ENCODE assay signal across 9 mouse cellular contexts in the genomic region with DNA sequence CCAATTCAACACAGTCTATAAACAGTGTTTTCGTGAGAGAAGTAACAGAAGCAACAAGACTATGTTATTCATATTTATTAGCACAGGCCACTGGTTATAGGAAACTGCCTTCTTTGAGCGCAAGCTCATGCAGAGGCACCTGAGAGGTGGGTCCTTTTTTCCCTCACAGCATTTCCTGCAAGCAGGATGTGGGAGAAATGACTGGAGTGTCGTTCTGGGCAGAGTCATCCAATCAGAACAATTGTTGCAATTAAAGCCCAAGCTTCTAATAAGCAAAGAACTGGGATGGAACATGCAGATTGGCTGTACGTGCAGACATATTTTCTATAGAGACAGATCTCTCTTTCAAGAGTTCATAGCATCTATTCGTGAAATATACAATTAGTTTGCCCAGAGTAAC. TPM values are rescaled to one million over a fixed set of nuclear protein-coding genes. Genes with fewer than 3 reads are reported as not detected.
DNase-seq lines count a peak whose midpoint lies in the region; ATAC-seq and TF ChIP-seq lines count a peak whose summit lies in the region.
"Had no signal": no experiment of that assay in that cellular context is flagged by ENCODE, and none has a peak within 500 bp of the region (broad histone marks: within the 10 kb centered on the region; RNA-seq: fewer than 3 reads in every experiment).

No protein-coding gene starts in this region.

- H3K36me3 ChIP-seq in heart, embryonic 15.5 days: no peaks in the 10 kb centered on the region
- H3K36me3 ChIP-seq in forebrain, embryonic 12.5 days (replicated peaks): no peaks in the 10 kb centered on the region
- no peaks in the 10 kb centered on the region for H3K36me3 ChIP-seq in limb, embryonic 14.5 days (ENCODE audit: control insufficient read depth, insufficient read depth, low read length)
- H3K36me3 ChIP-seq: G1E had no signal

- no peaks in the 10 kb centered on the region for H3K9me3 ChIP-seq in heart, embryonic 15.5 days (replicated peaks)
- H3K9me3 ChIP-seq in forebrain, embryonic 12.5 days: no peaks in the 10 kb centered on the region
- no peaks in the 10 kb centered on the region for H3K9me3 ChIP-seq in limb, embryonic 14.5 days (ENCODE audit: control insufficient read depth, low read length)
- H3K9me3 ChIP-seq: G1E had no signal

- TF ChIP-seq CTCF in brain, embryonic 14.5 days (IDR thresholded peaks at IDR 0.05; ENCODE audit: borderline replicate concordance, extremely low read depth, insufficient read depth, insufficient read length): no peak

- 52% methylated on average over 5 of the region's 5 CpGs for WGBS in heart, embryonic 15.5 days
- 46% methylated on average over 5 of the region's 5 CpGs for whole genome bisulfite sequencing in forebrain, embryonic 12.5 days
- WGBS in limb, embryonic 14.5 days: 23% methylated on average over 5 of the region's 5 CpGs

- no peak overlapping the region for H3K9ac ChIP-seq in heart, embryonic 15.5 days
- no peak overlapping the region for H3K9ac ChIP-seq in forebrain, embryonic 12.5 days
- H3K9ac ChIP-seq in limb, embryonic 14.5 days (ENCODE audit: low read depth, low read length, severe bottlenecking): no peak overlapping the region

- H3K4me1 ChIP-seq in heart, embryonic 15.5 days (replicated peaks): peaks cover 13% of the 10 kb centered on the region
- peaks cover 20% of the 10 kb centered on the region for H3K4me1 ChIP-seq in forebrain, embryonic 12.5 days
- H3K4me1 ChIP-seq in limb, embryonic 14.5 days (ENCODE audit: control insufficient read depth, insufficient read depth, low read length): peaks cover 11% of the 10 kb centered on the region

- no peak for TF ChIP-seq POLR2A in brain, embryonic 14.5 days (IDR thresholded peaks at IDR 0.05; ENCODE audit: borderline replicate concordance, extremely low read depth, insufficient read depth, insufficient read length, poor library complexity, severe bottlenecking)
- no peak for TF ChIP-seq POLR2A in limb, embryonic 14.5 days (IDR thresholded peaks at IDR 0.05; ENCODE audit: borderline replicate concordance, extremely low read depth, insufficient read depth, insufficient read length)

- DNase-seq in heart, adult 9 months (ENCODE audit: low spot score in 2 of 2): no peak
- DNase-seq in brain, embryonic 14.5 days (ENCODE audit: low read depth): peak; percentile 68
- DNase-seq in limb, embryonic 14.5 days (ENCODE audit: low spot score): no peak
- peak; percentile 72 for DNase-seq in telencephalon, adult 2 months (ENCODE audit: low read depth, low spot score)
- DNase-seq in urinary bladder, postnatal 10 days (ENCODE audit: low spot score): no peak
- DNase-seq in kidney, postnatal 10 days: no peak

- peak overlapping the region; percentile 93 for H3K4me2 ChIP-seq in heart, embryonic 15.5 days
- peak overlapping the region; percentile 78 for H3K4me2 ChIP-seq in forebrain, embryonic 12.5 days
- H3K4me2 ChIP-seq in limb, embryonic 14.5 days (replicated peaks; ENCODE audit: low read depth, low read length, severe bottlenecking): peak overlapping the region; percentile 80

- no peaks in the 10 kb centered on the region for H3K27me3 ChIP-seq in heart, embryonic 15.5 days
- no peaks in the 10 kb centered on the region for H3K27me3 ChIP-seq in forebrain, embryonic 12.5 days
- no peaks in the 10 kb centered on the region for H3K27me3 ChIP-seq in limb, embryonic 14.5 days (ENCODE audit: control insufficient read depth, insufficient read depth, low read length)

- peak overlapping the region; percentile 73 for H3K4me3 ChIP-seq in heart, embryonic 15.5 days
- H3K4me3 ChIP-seq in forebrain, embryonic 12.5 days (replicated peaks): peak overlapping the region; percentile 75
- H3K4me3 ChIP-seq in limb, embryonic 14.5 days (replicated peaks; ENCODE audit: low read length): peak overlapping the region; percentile 56

- H3K27ac ChIP-seq in heart, embryonic 15.5 days: no peak overlapping the region
- no peak overlapping the region for H3K27ac ChIP-seq in forebrain, embryonic 12.5 days
- no peak overlapping the region for H3K27ac ChIP-seq in limb, embryonic 14.5 days (replicated peaks; ENCODE audit: low read depth, low read length)

- ATAC-seq in heart, embryonic 15.5 days (replicated peaks; ENCODE audit: insufficient number of reproducible peaks, insufficient read depth, low FRiP score, low read depth): no peak
- ATAC-seq in forebrain, embryonic 12.5 days (ENCODE audit: low FRiP score): no peak
- ATAC-seq in limb, embryonic 14.5 days (ENCODE audit: low FRiP score, low read depth): no peak

RNA-seq across cellular contexts. Expression of gene Rnf150, which starts 2.1 kb away (rescaled TPM):
- 0.74 and 0.86 TPM in 2 replicates for polyA plus RNA-seq in heart, embryonic 15.5 days (2015; fragmentation: Nextera tagmentation; extraction: Ambion mirVana)
- polyA plus RNA-seq in brain, embryonic 14.5 days (2012; rRNA removed): 8.5 and 12.1 TPM in 2 replicates
- polyA plus RNA-seq in forebrain, embryonic 12.5 days (2016; fragmentation: Nextera tagmentation; extraction: Ambion mirVana): 1.9 TPM in 2 replicates
- polyA plus RNA-seq in limb, embryonic 14.5 days (2012; rRNA removed): 5.5 and 5.9 TPM in 2 replicates
- polyA plus RNA-seq in limb, embryonic 14.5 days (2014; fragmentation: Nextera tagmentation; extraction: Ambion mirVana): 1.5 and 1.9 TPM in 2 replicates
- polyA plus RNA-seq: G1E had no signal

Comparison
In these comparisons a context has a peak if more than half of its experiments do, and no peak if none do; other contexts are left out.
1. DNase-seq: peak in brain, embryonic 14.5 days (single experiment) and telencephalon, adult 2 months (single experiment); none in heart, adult 9 months (0 of 2), limb, embryonic 14.5 days (single experiment), urinary bladder, postnatal 10 days (single experiment) and kidney, postnatal 10 days (single experiment).
2. Peak in every context shown above with its lines, with median percentiles within 50 percentile points of each other: H3K4me2 ChIP-seq and H3K4me3 ChIP-seq.